In genomic region chr13:44484582-44485329, GRCm38 (mm10) we compare ENCODE assay signal across 11 mouse cellular contexts.
A peak's percentile ranks its signal among the peaks of the same experiment; 100 is the strongest.
DNase-seq lines count a peak whose midpoint lies in the region; ATAC-seq and TF ChIP-seq lines count a peak whose summit lies in the region.
"Had no signal": no experiment of that assay in that cellular context is flagged by ENCODE, and none has a peak within 500 bp of the region (broad histone marks: within the 10 kb centered on the region; RNA-seq: fewer than 3 reads in every experiment).

No protein-coding gene starts in this region.

- H3K9ac ChIP-seq in forebrain, embryonic 16.5 days (replicated peaks; ENCODE audit: low read depth, low read length) = no peak overlapping the region
- H3K9ac ChIP-seq in neural tube, embryonic 15.5 days (replicated peaks) = no peak overlapping the region
- H3K9ac ChIP-seq: midbrain, embryonic 12.5 days had no signal

- peak overlapping the region; percentile 40 for H3K27ac ChIP-seq in forebrain, embryonic 10.5 days
- H3K27ac ChIP-seq in forebrain, embryonic 16.5 days (ENCODE audit: low read length) = no peak overlapping the region
- peak overlapping the region; percentile 38 for H3K27ac ChIP-seq in bone marrow macrophage, adult 2 months (ENCODE audit: insufficient read depth, low read depth, low read length)
- H3K27ac ChIP-seq in neural tube, embryonic 15.5 days (replicated peaks) = no peak overlapping the region
- H3K27ac ChIP-seq: midbrain, embryonic 12.5 days had no signal

- ATAC-seq in forebrain, embryonic 16.5 days = no peak
- ATAC-seq in neural tube, embryonic 15.5 days (ENCODE audit: low FRiP score) = no peak

- TF ChIP-seq CTCF in bone marrow macrophage, adult 2 months (IDR thresholded peaks at IDR 0.05; ENCODE audit: low read depth, low read length) = no peak

- H3K27me3 ChIP-seq in forebrain, embryonic 10.5 days (ENCODE audit: poor library complexity, severe bottlenecking) = peaks cover 16% of the 10 kb centered on the region
- H3K27me3 ChIP-seq in forebrain, embryonic 16.5 days (replicated peaks; ENCODE audit: control insufficient read depth, insufficient read depth, low read length) = no peaks in the 10 kb centered on the region
- H3K27me3 ChIP-seq in neural tube, embryonic 15.5 days (replicated peaks) = no peaks in the 10 kb centered on the region

- TF ChIP-seq POLR2A in bone marrow macrophage, adult 2 months (IDR thresholded peaks at IDR 0.05; ENCODE audit: borderline replicate concordance, low read depth, low read length) = no peak

- WGBS in forebrain, embryonic 10.5 days = 82% methylated on average over 14 of the region's 14 CpGs
- 58% methylated on average over 14 of the region's 14 CpGs for WGBS in forebrain, embryonic 16.5 days
- 64% methylated on average over 14 of the region's 14 CpGs for WGBS in neural tube, embryonic 15.5 days

- H3K4me2 ChIP-seq in forebrain, embryonic 16.5 days (ENCODE audit: low read length) = no peak overlapping the region
- H3K4me2 ChIP-seq in neural tube, embryonic 15.5 days = no peak overlapping the region
- H3K4me2 ChIP-seq: midbrain, embryonic 12.5 days had no signal

- no peaks in the 10 kb centered on the region for H3K9me3 ChIP-seq in forebrain, embryonic 10.5 days
- H3K9me3 ChIP-seq in forebrain, embryonic 16.5 days (ENCODE audit: control insufficient read depth, low read length) = no peaks in the 10 kb centered on the region
- no peaks in the 10 kb centered on the region for H3K9me3 ChIP-seq in neural tube, embryonic 15.5 days (replicated peaks)
- H3K9me3 ChIP-seq: midbrain, embryonic 12.5 days had no signal

- no peaks in the 10 kb centered on the region for H3K36me3 ChIP-seq in forebrain, embryonic 10.5 days (replicated peaks)
- no peaks in the 10 kb centered on the region for H3K36me3 ChIP-seq in forebrain, embryonic 16.5 days (ENCODE audit: control insufficient read depth, insufficient read depth)
- no peaks in the 10 kb centered on the region for H3K36me3 ChIP-seq in neural tube, embryonic 15.5 days
- H3K36me3 ChIP-seq: midbrain, embryonic 12.5 days had no signal

- DNase-seq in forebrain, embryonic 10.5 days (ENCODE audit: extremely low spot score, low spot score) = no peak
- peak; percentile 14 to 18 for DNase-seq in layer of hippocampus, postnatal 36 days
- DNase-seq in layer of hippocampus, adult 11-12 months (ENCODE audit: low spot score) = no peak
- peak; percentile 55 for DNase-seq in forelimb bud, embryonic 11.5 days (ENCODE audit: low read depth, low spot score)
- DNase-seq in spleen, postnatal 10 days (ENCODE audit: low spot score in 2 of 2) = no peak
- DNase-seq: heart, postnatal 36 days had no signal

- no peak overlapping the region for H3K4me3 ChIP-seq in forebrain, embryonic 10.5 days
- no peak overlapping the region for H3K4me3 ChIP-seq in forebrain, embryonic 16.5 days (replicated peaks; ENCODE audit: low read length)
- H3K4me3 ChIP-seq in bone marrow macrophage, adult 2 months (ENCODE audit: insufficient read depth, low read length) = no peak overlapping the region
- H3K4me3 ChIP-seq in neural tube, embryonic 15.5 days (replicated peaks) = no peak overlapping the region
- H3K4me3 ChIP-seq: erythroblast, embryonic 14.5 days; midbrain, embryonic 12.5 days had no signal

- H3K4me1 ChIP-seq in forebrain, embryonic 10.5 days = peaks cover 11% of the 10 kb centered on the region; the same call in 1 of the 2 replicates
- H3K4me1 ChIP-seq in forebrain, embryonic 16.5 days (replicated peaks; ENCODE audit: control insufficient read depth, insufficient read depth, low read length) = peaks cover 7% of the 10 kb centered on the region; the same call in 1 of the 2 replicates
- H3K4me1 ChIP-seq in bone marrow macrophage, adult 2 months (ENCODE audit: control insufficient read depth, insufficient read depth, low read length) = peaks cover 45% of the 10 kb centered on the region
- 0 out of 2 replicates have a peak, but pooled peaks cover 4% of the 10 kb centered on the region for H3K4me1 ChIP-seq in neural tube, embryonic 15.5 days
- H3K4me1 ChIP-seq: midbrain, embryonic 12.5 days had no signal

Comparison
In these comparisons a context has a peak if more than half of its experiments do, and no peak if none do; other contexts are left out.
1. DNase-seq: peak in layer of hippocampus, postnatal 36 days (2 of 2) and forelimb bud, embryonic 11.5 days (single experiment); none in forebrain, embryonic 10.5 days (single experiment), layer of hippocampus, adult 11-12 months (single experiment) and spleen, postnatal 10 days (0 of 2).
2. H3K27ac ChIP-seq: peak in forebrain, embryonic 10.5 days (single experiment) and bone marrow macrophage, adult 2 months (single experiment); none in forebrain, embryonic 16.5 days (single experiment) and neural tube, embryonic 15.5 days (single experiment).